Mouse (Mus musculus): ENCODE data around the gene N4bp2l2.
"Not testable (repeated sequence)": the region's sequence is repeated elsewhere in the genome, so short reads cannot be mapped to it uniquely, and the experiment has no call there.

N4bp2l2 gene

DNA sequence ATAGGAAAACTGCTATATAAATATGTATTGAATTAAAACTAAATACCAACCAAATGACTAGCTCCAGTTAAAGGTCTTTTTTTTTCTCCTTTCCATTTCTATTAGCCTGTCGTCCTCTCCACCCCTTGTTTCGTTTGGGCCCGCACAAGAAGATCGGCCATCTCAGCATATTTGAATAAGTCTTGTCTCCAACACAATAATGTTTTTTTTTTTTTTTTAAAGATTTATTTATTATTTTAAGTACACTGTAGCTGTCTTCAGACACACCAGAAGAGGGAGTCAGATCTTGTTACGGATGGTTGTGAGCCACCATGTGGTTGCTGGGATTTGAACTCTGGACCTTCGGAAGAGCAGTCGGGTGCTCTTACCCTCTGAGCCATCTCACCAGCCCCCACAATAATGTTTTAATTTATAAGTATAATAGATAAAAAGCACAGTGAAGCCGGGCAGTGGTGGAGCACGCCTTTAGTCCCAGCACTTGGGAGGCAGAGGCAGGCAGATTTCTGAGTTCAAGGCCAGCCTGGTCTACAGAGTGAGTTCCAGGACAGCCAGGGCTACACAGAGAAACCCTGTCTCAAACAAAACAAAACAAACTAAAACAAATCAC is at the start of gene N4bp2l2:
TSS of gene N4bp2l2 (minus strand) at position 51 of the 607 bp plus-strand sequence.
- not testable (repeated sequence) for DNase-seq (ENCODE audit: low read depth)

DNA sequence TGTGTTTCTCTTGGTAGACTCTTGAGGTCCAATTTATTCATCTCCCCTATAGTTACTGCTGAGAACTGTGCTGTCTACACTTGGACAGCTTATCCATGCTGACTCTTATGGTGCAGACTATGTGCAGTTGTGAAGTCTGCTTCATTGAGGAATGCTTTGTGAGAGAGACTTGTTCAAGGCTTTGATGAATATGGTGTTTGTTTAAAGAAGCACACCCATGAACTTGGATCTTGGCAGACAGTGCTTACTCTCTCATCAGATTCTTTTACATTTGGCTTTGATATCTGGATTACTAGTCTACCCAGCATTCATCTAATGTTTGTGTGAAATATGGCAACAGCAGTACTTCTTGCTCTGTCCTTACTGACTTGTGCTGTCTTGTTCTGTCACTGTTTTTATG is 47.4 kb upstream of the N4bp2l2 start:
- DNase-seq (ENCODE audit: low read depth), result peak; percentile 36

DNA sequence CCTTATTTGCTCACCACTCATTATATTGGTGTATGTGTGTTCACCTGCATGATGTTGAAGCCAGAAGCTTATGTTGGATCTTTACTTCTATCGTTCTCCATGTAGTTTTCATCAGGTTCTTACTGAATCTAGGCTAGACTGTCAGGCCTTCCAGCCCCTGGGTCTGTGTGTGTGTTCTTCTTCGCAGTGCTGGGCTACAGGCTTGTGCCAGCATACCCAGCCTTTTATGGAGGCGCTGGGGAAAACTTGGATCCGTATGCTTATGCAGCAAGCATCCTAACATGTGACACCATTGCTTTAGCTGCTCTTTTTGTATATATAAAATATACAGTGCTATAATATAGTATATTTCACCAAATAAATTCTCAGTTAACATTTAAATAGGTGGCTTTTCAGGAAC is 45.5 kb upstream of the N4bp2l2 start:
- DNase-seq (ENCODE audit: low read depth), result no peak

DNA sequence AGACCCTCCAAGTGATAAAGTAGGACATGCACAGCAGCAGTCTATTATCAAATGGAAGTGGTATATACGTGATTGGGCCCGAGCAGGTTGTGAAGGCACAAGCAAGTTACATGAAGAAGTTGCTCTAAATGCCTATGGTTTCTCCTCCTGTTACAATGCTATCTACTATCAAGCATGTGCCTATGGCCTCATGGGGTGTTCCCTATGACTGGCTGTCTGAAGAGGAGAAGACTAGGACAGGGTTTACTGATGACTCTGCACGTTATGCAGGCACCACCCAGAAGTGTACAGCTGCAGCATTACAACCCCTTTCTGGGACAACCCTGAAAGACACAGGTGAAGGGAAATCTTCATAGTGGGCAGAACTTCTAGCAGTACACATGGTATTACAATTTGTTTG is 41.2 kb upstream of the N4bp2l2 start:
- not testable (repeated sequence) for DNase-seq (ENCODE audit: low read depth)

DNA sequence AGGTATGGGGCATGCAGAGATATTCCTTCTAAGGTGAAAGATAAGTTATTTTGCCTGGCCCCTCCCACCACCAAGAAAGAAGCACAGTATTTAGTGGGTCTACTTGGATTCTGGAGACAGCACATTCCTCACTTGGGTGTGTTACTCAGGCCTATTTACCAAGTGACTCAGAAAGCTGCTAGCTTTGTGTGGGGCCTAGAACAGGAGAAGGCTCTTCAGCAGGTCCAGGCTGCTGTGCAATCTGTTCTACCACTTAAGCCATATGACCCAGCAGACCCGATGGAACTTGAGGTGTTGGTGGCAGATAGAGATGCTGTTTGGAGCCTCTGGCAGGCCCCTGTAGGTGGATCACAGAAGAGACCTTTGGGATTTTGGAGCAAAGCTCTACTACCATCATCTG is 40.7 kb upstream of the N4bp2l2 start:
- DNase-seq (ENCODE audit: low read depth), result not testable (repeated sequence)

DNA sequence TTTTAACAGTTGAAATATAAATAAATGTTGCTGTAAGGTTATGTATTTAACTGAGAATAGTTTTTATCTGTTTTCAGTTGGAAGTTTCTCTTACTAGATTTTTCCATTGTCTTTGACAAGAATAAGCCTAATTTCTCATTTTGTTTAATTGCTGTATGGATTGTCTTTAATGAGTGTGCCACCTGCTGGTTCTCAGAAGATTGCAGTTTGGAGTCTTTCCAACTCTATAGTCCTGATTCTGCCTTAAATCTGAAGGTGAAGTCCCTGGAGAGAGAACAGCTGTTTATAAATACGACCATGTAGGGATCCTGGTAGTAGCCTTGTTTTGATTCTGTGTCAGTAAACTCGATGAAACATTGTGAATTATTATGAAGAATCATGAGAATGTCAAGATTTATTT is 36.7 kb upstream of the N4bp2l2 start:
- peak; percentile 61 for DNase-seq (ENCODE audit: low read depth)

DNA sequence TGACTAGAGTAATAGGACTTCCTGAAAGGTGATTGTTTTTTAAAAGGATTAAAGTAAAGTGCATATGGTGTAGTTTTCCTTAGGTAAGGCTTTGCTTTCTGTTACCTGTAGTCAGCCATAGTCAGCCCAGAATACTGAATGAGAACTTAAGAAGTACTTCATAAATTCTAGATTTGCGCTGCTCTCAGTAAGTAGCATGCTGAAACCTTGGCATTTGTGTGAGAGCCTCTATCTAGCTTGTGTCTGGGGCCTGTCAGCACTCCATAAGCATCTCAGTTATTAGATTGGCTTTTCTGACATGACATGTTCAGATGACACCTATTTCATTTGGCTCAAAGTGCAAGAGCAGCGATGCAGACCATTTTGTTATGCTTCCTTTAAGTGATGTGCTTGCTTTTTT is 27.3 kb upstream of the N4bp2l2 start:
- DNase-seq (ENCODE audit: low read depth), result no peak

DNA sequence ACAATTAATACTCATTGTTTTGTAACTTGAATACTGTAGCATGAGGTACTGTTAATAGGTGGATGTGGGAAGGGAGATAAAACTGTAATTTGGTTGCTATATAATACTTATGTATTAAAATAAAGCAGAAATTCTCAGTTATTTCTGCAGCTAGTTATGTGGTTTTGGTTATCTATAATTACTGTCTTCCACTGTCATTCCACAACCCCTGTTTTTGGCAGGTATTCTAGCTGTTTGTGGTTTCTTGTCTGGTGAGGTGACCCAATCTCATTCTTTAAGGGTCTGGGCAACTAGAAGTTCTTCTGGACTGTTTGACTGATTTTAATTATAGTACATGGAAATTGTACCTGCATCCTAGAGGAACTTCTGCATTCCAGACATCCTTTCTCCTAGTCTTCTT is 24.7 kb upstream of the N4bp2l2 start:
- no peak for DNase-seq (ENCODE audit: low read depth)

DNA sequence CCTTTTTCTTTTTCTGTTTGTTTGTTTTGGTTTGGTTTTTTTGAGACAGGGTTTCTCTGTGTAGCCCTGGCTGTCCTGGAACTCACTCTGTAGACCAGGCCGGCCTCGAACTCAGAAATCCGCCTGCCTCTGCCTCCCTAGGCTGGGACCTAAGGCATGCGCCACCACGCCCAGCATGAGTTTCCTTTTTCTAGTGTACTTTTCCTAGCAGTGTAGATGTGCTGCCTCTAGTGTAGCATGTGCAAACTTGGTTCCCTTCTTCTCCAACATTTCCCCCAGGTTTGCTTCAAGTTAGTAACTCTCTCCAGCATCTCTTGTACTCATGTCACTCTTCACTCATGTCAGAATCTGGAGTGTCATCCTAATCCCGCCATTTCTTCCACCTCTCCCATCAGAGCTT is 16.9 kb upstream of the N4bp2l2 start:
- not testable (repeated sequence) for DNase-seq (ENCODE audit: low read depth)

DNA sequence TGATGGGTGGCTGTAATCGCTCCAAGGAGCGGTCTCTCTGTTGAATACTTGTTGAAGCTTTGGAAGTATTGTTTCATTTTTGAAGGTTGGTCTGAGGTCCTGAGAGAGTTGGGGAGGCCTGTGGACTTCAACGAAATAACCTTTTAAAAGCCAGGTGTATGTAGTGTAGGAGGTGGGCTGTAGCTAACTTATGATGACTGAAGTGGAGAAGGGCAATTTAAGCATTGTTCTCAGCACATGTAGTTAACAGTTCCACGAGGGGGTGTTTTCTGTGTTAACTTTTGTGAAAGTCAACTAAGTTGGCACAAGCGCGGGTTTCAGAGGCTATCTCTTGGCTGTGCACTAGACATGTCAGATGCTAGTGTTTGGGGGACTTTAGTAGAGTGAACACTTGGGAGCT is 8.9 kb upstream of the N4bp2l2 start:
- peak; percentile 37 for DNase-seq (ENCODE audit: low read depth)

DNA sequence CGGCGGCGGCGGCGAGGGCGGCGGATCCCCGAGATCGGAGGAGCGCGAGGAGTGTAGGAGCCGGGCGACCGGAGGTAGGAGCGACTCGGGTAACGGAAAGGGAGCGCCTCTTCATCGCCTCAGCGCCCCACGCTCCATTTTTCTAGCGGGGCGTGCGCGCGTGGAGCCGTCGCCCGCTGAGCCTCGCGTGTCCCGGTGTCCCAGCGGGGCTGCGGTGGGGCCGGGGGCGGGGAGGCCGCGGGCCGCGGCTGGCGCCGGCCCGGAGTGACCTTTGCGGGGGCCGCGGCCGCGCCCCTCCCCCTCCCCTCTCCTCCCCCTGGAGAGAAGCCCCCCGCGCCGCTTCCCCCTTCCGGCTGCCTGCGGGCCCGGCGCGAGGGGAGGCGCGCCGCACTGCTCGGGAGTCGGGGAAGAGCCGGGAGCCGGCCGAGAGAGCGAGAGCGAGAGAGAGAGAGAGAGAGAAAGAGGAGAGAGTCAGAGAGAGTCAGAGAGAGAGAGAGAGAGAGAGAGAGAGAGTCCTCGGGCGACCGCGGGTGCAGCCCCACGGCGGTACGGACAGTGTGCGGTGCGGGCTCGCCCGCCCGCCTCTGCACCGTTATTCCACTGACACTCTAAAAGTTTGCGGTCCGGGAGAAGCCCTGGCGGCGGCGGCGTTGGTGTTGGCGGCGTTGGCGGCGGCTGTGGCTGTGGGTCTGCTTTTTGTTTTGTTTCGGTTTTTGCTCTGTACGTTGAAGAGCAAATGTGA is 8.1 kb upstream of the N4bp2l2 start:
- peak; percentile 53 for DNase-seq (ENCODE audit: low read depth)

DNA sequence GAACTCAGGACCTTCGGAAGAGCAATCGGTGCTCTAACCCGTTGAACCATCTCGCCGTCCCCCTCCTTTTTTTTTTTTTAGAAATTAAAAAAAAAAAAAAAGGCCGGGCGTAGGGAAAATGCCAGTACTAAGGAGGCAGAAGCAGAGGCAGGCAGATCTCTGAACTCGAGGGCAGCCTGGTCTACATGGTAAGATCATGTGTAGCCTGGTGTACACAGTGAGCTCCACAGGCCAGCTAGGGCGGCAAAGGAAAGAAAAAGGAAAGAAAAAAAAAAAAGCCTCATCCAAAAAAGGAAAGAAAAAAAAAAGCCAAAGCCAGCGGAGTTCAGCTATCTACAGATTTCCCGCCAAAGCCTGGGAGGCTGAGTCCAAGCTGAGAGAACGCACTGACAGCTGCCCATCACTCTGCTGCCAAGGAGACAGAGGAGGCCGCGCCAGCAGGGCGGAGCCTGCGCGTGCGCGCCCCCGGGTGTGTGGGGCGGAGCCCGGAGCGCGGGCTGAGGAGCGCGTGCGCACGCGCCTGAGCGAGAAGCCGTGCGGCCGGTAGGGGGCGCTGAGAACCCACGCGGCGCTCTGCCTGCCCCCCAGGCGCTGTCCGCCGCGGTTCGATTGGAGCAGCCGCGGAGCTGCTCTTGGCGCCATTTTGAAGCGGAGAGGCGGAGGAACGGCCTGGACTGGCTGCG is 7.3 kb upstream of the N4bp2l2 start, which contains the start of gene Pds5b:
TSS of gene Pds5b (plus strand) at position 587 of the 683 bp plus-strand sequence.
- DNase-seq (ENCODE audit: low read depth), result peak; percentile 99

DNA sequence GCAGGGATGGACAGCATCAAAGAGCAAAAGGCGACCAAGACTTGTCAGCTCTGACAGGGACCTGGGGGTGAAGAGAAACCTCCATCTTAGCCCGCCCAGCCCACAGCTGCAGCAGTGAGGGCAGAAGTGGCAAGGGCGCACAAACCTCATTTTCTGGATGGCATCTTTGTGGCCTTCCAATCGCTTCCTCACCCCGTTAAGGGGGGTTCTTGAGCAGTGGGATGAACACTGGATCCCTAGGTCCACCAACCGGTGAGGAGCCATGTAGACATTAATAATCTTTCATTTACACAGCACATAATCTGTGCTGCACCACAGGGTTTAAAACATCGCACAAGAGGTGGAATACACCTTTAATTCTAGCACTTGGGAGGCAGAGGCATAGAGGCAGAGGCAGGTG is 6.4 kb upstream of the N4bp2l2 start:
- no peak for DNase-seq (ENCODE audit: low read depth)

DNA sequence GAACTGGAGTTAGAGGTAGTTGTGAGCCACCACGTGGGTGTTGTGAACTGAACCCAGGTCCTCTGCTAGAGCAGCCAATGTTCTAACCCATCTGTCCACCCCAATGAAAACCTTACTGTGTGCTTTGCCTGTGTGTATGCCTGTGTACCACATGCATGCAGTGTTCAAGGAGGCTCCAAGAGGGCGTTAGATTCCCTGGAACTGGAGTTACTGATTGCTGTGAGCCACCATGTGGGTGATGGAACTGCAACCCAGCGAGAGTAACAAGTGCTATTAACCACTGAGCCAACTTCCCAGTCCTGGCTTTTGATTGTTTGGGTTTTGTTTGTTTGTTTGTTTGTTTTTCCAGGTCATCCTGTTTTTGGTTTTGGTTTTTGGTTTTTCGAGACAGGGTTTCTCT is 2.7 kb upstream of the N4bp2l2 start:
- no peak for DNase-seq (ENCODE audit: low read depth)

DNA sequence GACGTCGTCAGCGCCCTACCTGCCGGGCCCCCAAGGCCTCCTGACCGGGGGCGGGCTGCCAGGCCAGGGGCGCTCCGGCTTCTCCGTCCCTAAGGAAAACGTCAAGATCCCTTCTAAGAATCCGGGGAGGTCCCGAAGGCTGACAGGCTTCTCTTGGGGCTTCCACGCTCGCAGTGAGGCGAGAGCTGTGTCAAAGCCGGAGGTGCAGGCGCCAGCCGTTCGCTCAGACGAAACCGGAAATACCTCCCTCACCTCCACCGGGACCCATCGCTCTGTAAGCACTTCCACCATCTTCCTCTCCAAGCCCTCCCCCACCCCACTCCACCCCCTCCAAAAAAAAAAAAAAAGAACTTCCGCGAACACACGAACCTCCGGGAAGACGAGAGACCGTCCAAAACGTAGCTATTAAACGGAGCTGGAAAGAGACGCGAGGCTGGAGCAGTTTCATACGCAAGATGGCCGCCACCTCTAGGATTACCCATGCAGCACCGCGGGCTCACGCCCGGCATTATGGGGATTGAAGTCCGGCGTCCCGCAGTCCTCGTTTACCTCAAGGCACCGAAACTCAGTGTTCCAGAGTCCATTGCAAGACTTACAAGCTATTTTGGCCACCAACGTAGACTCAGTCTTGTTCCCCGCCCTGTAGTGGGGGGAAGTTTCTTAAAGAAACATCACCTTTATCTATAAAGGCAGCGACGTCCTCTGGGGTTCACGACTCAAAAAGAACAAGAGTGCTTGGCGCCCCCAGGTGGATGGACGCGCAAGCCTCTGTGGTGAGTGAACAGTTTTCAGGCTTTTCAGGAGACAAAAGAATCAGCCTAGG is 640 bp downstream of the N4bp2l2 start:
- peak; percentile 98 for DNase-seq (ENCODE audit: low read depth)

DNA sequence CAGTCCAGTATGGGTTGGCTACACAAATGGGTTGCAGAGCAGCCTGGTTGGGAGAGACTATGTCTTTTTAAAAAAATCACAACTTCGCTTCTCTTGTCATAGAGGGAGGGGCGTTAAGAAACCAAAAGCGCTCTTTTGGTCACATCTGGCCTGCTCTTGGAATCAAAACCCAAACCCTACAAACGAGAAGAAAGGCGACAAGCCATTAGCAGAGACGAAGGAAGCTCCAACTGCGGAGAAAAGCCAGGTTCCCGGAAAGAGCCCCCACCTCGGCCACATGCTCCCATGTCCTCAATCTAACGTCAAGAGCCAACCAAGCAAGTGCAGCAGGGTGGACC is 1.2 kb downstream of the N4bp2l2 start:
- peak; percentile 40 for DNase-seq (ENCODE audit: low read depth)

DNA sequence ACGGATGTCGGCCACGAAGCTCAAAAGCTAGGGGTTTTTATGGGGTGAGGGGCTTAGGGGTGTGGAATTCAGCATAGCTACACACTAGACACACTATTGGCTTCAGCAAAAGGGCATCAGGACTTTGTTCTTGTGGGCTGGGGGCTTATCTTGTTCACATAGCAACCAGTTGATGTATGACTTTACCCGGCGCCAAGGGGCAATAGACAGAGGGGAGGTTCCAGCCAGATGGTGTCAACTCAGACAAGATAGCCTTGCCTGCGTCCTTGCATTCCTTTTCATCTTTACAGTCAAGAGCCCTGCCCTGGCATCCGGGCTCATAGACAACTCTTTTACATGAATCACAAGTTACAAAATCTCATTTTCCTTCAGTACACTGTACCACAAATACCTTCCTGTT is 2.1 kb downstream of the N4bp2l2 start:
- DNase-seq (ENCODE audit: low read depth), result not testable (repeated sequence)

DNA sequence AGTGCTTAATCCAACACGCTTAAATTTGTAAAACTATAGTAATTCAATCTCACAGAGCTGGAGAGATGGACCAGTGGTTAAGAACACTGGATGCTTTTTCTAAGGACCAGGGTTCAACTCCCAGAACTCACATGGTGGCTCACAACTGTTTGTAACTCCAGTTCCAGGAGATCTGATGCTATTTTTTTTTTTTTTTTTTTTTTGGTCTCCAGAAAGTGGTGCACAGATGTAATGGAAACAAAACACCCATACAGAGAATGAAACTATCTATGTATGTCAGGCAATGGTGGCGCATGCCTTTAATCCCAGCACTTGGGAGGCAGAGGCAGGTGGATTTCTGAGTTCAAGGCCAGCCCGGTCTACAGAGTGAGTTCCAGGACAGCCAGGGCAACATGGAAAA is 5.7 kb downstream of the N4bp2l2 start:
- DNase-seq (ENCODE audit: low read depth), result not testable (repeated sequence)

DNA sequence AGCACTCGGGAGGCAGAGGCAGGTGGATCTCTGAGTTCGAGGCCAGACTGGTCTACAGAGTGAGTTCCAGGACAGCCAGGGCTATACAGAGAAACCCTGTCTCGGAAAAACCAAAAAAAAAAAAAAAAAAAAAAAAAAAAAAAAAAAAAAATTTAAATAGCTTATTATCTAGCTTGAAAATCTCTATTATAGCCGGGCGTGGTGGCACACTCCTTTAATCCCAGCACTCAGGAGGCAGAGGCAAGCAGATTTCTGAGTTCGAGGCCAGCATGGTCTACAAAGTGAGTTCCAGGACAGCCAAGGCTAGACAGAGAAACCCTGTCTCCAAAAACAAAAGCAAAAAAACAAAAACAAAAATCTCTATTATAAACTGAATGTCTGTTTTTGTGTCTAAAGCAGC is 6.6 kb downstream of the N4bp2l2 start:
- DNase-seq (ENCODE audit: low read depth), result not testable (repeated sequence)

DNA sequence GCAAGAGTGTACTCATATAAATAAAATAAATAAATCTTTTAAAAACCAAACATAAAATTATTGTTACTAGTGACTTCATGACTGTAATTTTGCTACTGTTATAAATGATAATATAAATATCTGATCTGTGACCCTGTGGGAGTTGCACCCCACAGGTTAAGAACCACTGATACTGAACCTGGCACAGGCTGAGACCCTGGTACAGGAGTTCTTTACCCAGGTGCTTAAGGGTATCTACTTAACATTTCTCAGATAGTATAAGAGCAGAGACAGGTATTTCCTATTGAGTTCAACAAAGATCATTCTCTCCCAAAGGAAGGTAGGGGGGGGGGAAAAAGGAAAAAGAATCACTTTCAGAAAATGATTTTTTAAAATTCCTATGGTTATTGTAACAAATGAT is 11.4 kb downstream of the N4bp2l2 start:
- no peak for DNase-seq (ENCODE audit: low read depth)

DNA sequence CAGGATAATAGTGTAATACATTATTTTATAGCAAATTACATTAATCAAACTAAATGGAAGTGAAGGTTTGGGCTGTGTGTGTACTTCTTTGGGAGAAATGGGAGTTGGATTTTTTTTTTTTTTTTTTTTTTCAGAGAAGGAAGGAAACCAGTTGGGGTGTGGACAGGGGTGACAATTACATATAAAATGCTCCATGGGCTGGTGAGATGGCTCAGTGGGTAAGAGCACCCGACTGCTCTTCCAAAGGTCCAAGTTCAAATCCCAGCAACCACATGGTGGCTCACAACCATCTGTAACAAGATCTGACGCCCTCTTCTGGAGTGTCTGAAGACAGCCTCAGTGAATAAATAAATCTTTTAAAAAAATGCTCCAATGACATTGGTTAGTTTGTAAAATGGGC is 13.4 kb downstream of the N4bp2l2 start:
- DNase-seq (ENCODE audit: low read depth), result no peak

DNA sequence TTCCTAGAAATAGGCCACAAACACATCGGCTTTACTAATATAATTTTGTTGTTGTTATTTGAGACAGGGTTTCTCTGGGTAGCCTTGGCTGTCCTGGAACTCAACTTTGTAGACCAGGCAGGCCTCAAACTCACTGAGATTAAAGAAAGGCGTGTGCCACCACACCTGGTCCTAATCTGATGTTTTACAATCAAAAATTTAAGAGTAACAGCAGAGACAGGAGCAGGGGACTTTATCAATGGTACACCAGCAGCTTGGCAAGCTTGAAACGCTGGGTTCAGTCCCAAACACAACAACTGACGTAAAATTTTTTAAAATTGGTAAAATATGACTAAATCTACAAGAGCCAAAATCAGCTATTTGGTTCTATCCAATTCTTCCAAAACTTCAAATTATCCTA is 21.1 kb downstream of the N4bp2l2 start:
- DNase-seq (ENCODE audit: low read depth), result no peak
